Mouse (Mus musculus) spleen, adult 2 months (tissue): Measurements from ENCODE around the gene Shc3. TPM values are rescaled to one million over a fixed set of nuclear protein-coding genes. Genes with fewer than 3 reads are reported as not detected.

ENCODE experiments used
- DNase-seq, 2 experiments: peaks; one replicate each; pipeline versions ENCODE4 v3.0.0 to v3.0.0-alpha.2; 2012 to 2021; ENCODE audit warnings: low spot score in 2 of 2, low read depth in 1 of 2
- H3K27ac ChIP-seq: fragments of 200-500 bp; 2 replicates; pipeline ENCODE4 v1.5.1; 2012; ENCODE audit warnings: low read length, inconsistent platforms; ENCODE audit not compliant: insufficient read depth
- H3K27me3 ChIP-seq: fragments of 200-500 bp; 2 replicates; pipeline ENCODE4 v1.6.1; 2012; ENCODE audit warnings: mild to moderate bottlenecking, moderate library complexity, low read length, inconsistent platforms; ENCODE audit not compliant: control insufficient read depth, insufficient read depth
- H3K36me3 ChIP-seq: fragments of 200-500 bp; 2 replicates; pipeline ENCODE4 v1.6.1; 2012; ENCODE audit warnings: mild to moderate bottlenecking, low read length, inconsistent platforms; ENCODE audit not compliant: control insufficient read depth, insufficient read depth
- H3K4me1 ChIP-seq: fragments of 200-500 bp; 2 replicates; pipeline ENCODE4 v1.6.1; 2011; ENCODE audit warnings: inconsistent platforms; ENCODE audit not compliant: control insufficient read depth, insufficient read depth, insufficient read length
- H3K4me3 ChIP-seq: fragments of 200-500 bp; 2 replicates; pipeline ENCODE4 v1.5.1; 2011; ENCODE audit warnings: mild to moderate bottlenecking, inconsistent platforms; ENCODE audit not compliant: insufficient read depth, insufficient read length; ENCODE audit errors: extremely low read depth
- CTCF ChIP-seq: fragments of 200-500 bp; IDR thresholded peaks from 2 replicates; pipeline ENCODE4 v1.5.1; 2011; ENCODE audit warnings: mild to moderate bottlenecking, inconsistent platforms; ENCODE audit not compliant: insufficient read depth, insufficient read length, insufficient replicate concordance; ENCODE audit errors: extremely low read depth
- POLR2A ChIP-seq: fragments of 200-500 bp; IDR thresholded peaks from 2 replicates; pipeline ENCODE4 v1.6.1; 2011; ENCODE audit warnings: low read depth, low read length, inconsistent platforms
- WGBS: fragments of 180-500 bp; shearing (Covaris S2); methylation state at CpG from one replicate; pipeline ENCODE4 v1.1.7; 2018; 5-methylcytosine and 5-hydroxymethylcytosine counted together
- polyA plus RNA-seq: library from polyadenylated mRNA; depleted of rRNA; stranded (reverse); fragments of >200 nt; gene quantifications from 2 replicates; pipeline ENCODE4 v1.2.3, GENCODE M21; 2012; rRNA removed

The Shc3 gene
- polyA plus RNA-seq: 0.14 and 0.21 TPM in 2 replicates

GRCm38 (mm10) chr13:51568911-51569684 is at the start of gene Shc3:
Gene Shc3, minus strand, starts transcription at chr13:51569419.
- H3K36me3 ChIP-seq: no peaks in the 10 kb centered on the region
- WGBS: 4% methylated on average over 36 of the region's 36 CpGs
- no peak within 1 kb of the TSS for H3K4me3 ChIP-seq
- peaks cover 26% of the 10 kb centered on the region for H3K27me3 ChIP-seq
- DNase-seq: no peak
- no peaks in the 10 kb centered on the region for H3K4me1 ChIP-seq
- H3K27ac ChIP-seq: no peak within 1 kb of the TSS
- no peak for TF ChIP-seq POLR2A
- no peak for TF ChIP-seq CTCF

GRCm38 (mm10) chr13:51618602-51619001 is 49.4 kb upstream of the Shc3 start:
- Histone ChIP-seq H3K4me1 (no peaks in the 10 kb centered on the region), H3K27ac (no peak overlapping the region), H3K36me3 (no peaks in the 10 kb centered on the region), H3K27me3 (no peaks in the 10 kb centered on the region; the same call in 1 of the 2 replicates), H3K4me3 (no peak overlapping the region)
- TF ChIP-seq POLR2A: no peak
- TF ChIP-seq CTCF: no peak
- 17% methylated on average over 7 of the region's 9 CpGs for WGBS
- no peak for DNase-seq

GRCm38 (mm10) chr13:51617861-51618260 is 48.6 kb upstream of the Shc3 start:
- no peak overlapping the region for H3K4me3 ChIP-seq
- 34% methylated on average over 6 of the region's 6 CpGs for WGBS
- no peak overlapping the region for H3K27ac ChIP-seq
- no peaks in the 10 kb centered on the region for H3K27me3 ChIP-seq
- DNase-seq: peak; percentile 9 to 10
- TF ChIP-seq POLR2A (no peak), CTCF (peak; percentile 42; the same call in 1 of the 2 replicates)
- H3K36me3 ChIP-seq: no peaks in the 10 kb centered on the region
- no peaks in the 10 kb centered on the region for H3K4me1 ChIP-seq

- Histone ChIP-seq H3K27ac (no peak overlapping the region), H3K36me3 (no peaks in the 10 kb centered on the region), H3K4me1 (no peaks in the 10 kb centered on the region), H3K4me3 (no peak overlapping the region), H3K27me3 (no peaks in the 10 kb centered on the region)
- no peak for DNase-seq
- TF ChIP-seq POLR2A: no peak
- TF ChIP-seq CTCF: no peak
- WGBS: 50% methylated on average over 1 of the region's 1 CpGs
Measured at GRCm38 (mm10) chr13:51617306-51617705, 48.1 kb upstream of the Shc3 start.

- H3K27ac ChIP-seq: no peak overlapping the region
- WGBS: 31% methylated on average over 12 of the region's 12 CpGs
- TF ChIP-seq CTCF (no peak), POLR2A (no peak)
- no peaks in the 10 kb centered on the region for H3K36me3 ChIP-seq
- H3K27me3 ChIP-seq: no peaks in the 10 kb centered on the region
- no peak for DNase-seq
- H3K4me3 ChIP-seq: no peak overlapping the region
- H3K4me1 ChIP-seq: no peaks in the 10 kb centered on the region
Measured at GRCm38 (mm10) chr13:51616417-51617044, 47.3 kb upstream of the Shc3 start.

GRCm38 (mm10) chr13:51615815-51616214 is 46.6 kb upstream of the Shc3 start:
- Histone ChIP-seq H3K36me3 (no peaks in the 10 kb centered on the region), H3K27me3 (no peaks in the 10 kb centered on the region), H3K27ac (no peak overlapping the region), H3K4me1 (no peaks in the 10 kb centered on the region), H3K4me3 (no peak overlapping the region)
- TF ChIP-seq CTCF: no peak
- TF ChIP-seq POLR2A: no peak
- DNase-seq: no peak
- WGBS: 47% methylated on average over 10 of the region's 10 CpGs

- no peak overlapping the region for H3K4me3 ChIP-seq
- no peaks in the 10 kb centered on the region for H3K27me3 ChIP-seq
- 66% methylated on average over 5 of the region's 5 CpGs for WGBS
- no peaks in the 10 kb centered on the region for H3K4me1 ChIP-seq
- no peaks in the 10 kb centered on the region for H3K36me3 ChIP-seq
- no peak overlapping the region for H3K27ac ChIP-seq
- DNase-seq: no peak
- no peak for TF ChIP-seq POLR2A
- TF ChIP-seq CTCF: no peak
Measured at GRCm38 (mm10) chr13:51611500-51611899, 42.3 kb upstream of the Shc3 start.
